Mouse (Mus musculus) megakaryocyte progenitor cell, adult 5-6 weeks (primary cell): ENCODE measurements around the gene En1. TPM values are rescaled to one million over a fixed set of nuclear protein-coding genes. Genes with fewer than 3 reads are reported as not detected.

Experiments used
- ATAC-seq: replicated peaks from 2 replicates; pipeline ENCODE4 v1.8.0; 2016; ENCODE audit warnings: mild to moderate bottlenecking, moderate TSS enrichment, inconsistent platforms; ENCODE audit not compliant: poor library complexity
- total RNA-seq, 2 experiments: library from RNA; stranded (forward) in 1 of 2; stranded (reverse) in 1 of 2; fragments of 157-497, 149-512 nt in 1 of 2; fragments of 200-1000 nt in 1 of 2; gene quantifications; 2 replicates each; pipeline versions ENCODE4 v1.2.3 to v1.2.4; 2015 to 2017

En1 gene
- total RNA-seq, 2 experiments from 2014 or later = not detected

GRCm38 (mm10) chr1:120599321-120600148 lies 2.7 kb upstream of the En1 start:
- no peak for ATAC-seq

GRCm38 (mm10) chr1:120600149-120600445 lies 2.1 kb upstream of the En1 start:
- no peak for ATAC-seq

GRCm38 (mm10) chr1:120600516-120601252 lies 1.5 kb upstream of the En1 start:
- no peak for ATAC-seq

- ATAC-seq = no peak
Measured at GRCm38 (mm10) chr1:120601253-120601836, 873 bp upstream of the En1 start.

- ATAC-seq = 0 out of 2 replicates have a peak, but pooled peaks have one; percentile 23
Measured at GRCm38 (mm10) chr1:120602876-120603655, 848 bp downstream of the En1 start.

- ATAC-seq = no peak
Measured at GRCm38 (mm10) chr1:120603656-120604051, 1.4 kb downstream of the En1 start.

- ATAC-seq = no peak
Measured at GRCm38 (mm10) chr1:120604431-120605142, 2.4 kb downstream of the En1 start.

GRCm38 (mm10) chr1:120605143-120605435 lies 2.9 kb downstream of the En1 start:
- ATAC-seq = no peak

- no peak for ATAC-seq
Measured at GRCm38 (mm10) chr1:120605521-120606310, 3.5 kb downstream of the En1 start.

- ATAC-seq = peak; percentile 30; the same call in 1 of the 2 replicates
Measured at GRCm38 (mm10) chr1:120606641-120607575, 4.7 kb downstream of the En1 start.

- ATAC-seq = no peak
Measured at GRCm38 (mm10) chr1:120607576-120608400, 5.6 kb downstream of the En1 start.

GRCm38 (mm10) chr1:120608461-120608860 lies 6.2 kb downstream of the En1 start:
- no peak for ATAC-seq

- ATAC-seq = no peak
Measured at GRCm38 (mm10) chr1:120609611-120610010, 7.4 kb downstream of the En1 start.

GRCm38 (mm10) chr1:120613461-120614306 lies 11.5 kb downstream of the En1 start:
- no peak for ATAC-seq

- ATAC-seq = no peak
Measured at GRCm38 (mm10) chr1:120614307-120615100, 12.3 kb downstream of the En1 start.

- ATAC-seq = no peak
Measured at GRCm38 (mm10) chr1:120615521-120615920, 13.3 kb downstream of the En1 start.
